Mouse (Mus musculus) frontal cortex, adult 2 months (tissue): Measurements from ENCODE around the gene Golm1. TPM values are rescaled to one million over a fixed set of nuclear protein-coding genes. Genes with fewer than 3 reads are reported as not detected.

ENCODE experiments used
- DNase-seq, 2 experiments: peaks; one replicate each; pipeline ENCODE4 v3.0.0; 2022; ENCODE audit warnings: low spot score in 1 of 2; ENCODE audit errors: extremely low spot score in 1 of 2
- polyA plus RNA-seq: library from polyadenylated mRNA; depleted of rRNA; stranded (reverse); fragments of >200 nt; gene quantifications from 2 replicates; pipeline ENCODE4 v1.2.3, GENCODE M21; 2012

Gene Golm1
- polyA plus RNA-seq, 1 experiment: 14.9 TPM

DNA sequence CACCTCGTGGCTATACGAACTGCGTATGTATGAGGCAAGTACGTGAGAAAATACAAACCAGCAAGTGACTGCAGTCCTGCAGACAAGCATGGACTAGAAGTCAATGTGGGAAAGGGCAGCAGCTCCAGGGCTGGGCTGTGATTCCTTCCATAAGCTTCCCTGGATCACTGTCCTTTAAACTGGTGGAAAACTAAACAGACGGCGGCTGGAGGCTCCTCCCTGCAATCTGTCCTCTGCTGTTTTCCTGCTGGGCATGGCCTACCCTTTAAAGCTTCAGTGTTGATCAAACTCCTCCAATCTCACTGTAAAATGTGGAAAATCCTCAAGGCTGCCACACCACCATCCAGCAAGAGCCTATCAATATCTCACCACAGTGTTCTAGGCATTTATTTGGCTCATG is 27.0 kb downstream of the Golm1 start:
- DNase-seq: no peak

DNA sequence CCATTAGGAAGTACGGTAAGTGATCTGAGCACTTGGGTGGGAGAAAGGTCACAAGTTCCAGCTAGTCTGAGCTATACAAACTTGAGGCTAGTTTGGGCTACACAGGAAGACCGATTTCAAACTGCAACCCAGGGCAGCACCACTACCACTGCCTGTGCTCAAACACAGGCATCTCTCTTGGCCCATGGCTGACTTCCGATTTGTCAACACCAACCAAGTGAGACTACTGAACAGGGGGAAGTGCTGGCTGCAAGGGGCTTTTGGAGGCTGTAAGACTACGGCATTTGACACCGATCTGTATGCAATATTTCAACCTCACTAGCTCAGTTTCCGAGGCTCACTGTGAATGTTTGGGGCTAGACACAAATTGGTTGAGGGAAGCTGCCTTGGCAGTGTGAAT is 28.1 kb downstream of the Golm1 start:
- no peak for DNase-seq

DNA sequence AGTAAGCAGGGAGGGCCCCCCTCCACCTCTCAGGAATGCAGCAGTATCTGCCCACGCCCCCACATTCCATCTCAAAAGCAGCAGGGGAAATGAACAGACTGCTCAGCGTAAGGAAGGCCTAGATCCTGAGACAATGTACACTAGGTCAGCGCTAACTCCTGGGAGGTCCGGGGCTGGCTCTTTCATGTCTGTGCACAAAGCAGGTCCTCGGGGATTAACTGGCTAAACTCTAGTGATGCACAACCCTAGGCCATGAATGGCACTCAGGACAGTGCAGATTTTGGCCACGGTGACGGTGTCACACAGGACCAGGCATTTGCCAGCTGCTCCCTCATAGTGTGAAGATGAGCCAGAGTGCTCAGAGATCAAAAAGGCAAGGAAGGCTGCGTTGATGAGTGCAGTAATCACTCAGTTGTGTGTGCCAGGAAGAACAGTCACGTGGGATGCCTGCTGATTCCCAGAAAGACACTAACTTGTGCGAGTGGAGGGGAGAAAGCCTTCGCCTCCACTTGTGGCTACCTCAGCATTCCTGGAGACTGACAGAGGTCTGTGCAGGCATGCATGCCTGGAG is 28.9 kb downstream of the Golm1 start:
- DNase-seq: peak in 1 of 2 experiments; percentile 45

DNA sequence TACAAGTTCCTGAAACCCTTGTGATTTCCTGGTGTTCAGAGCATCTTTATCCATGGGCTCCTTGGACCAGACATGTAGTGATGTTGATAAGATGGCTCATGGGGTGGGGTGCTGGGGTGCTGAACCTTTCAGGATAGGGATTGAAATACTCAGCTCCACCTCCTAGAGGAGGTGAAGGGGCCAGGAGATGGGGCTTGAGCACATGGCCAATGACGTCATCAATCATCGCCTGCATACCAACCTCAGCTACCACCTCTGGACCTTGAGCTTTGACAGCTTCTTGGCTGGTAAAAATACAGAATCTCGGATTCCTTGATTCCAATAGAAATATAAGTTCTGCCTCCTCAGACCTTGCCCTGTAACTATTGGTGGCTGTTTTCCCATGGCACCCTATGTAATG is 30.1 kb downstream of the Golm1 start:
- no peak for DNase-seq

DNA sequence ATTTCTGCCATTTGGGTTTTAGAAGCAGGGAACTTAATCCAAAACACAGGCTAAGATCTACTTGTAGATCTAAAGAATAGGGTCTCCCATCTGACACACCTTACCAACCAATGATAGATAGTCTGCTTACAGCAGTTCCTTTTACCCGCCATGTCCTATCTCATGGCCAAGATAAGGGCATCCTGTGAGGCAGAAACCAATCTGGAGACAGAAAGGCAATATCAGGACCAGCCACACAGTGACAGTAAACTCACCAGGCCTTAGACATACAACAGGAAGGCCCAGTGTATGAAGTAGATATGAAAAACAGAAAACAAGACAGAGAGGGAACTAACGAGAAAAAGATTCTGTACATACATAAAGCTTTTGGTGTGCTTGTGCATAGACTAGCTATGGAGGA is 32.8 kb downstream of the Golm1 start:
- no peak for DNase-seq

DNA sequence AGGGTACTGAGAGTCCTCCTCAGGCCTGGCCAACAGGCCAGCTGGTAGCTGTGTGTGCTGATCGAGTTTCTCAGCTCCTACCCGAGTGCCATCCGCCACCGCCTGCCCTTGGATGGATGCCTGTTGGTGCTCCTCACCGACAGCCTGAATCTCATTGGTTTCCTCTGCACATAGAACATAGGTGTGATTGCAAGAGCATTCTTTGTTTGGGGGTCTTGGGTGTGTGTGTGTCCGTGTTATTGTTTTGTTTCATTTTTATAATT is 35.5 kb downstream of the Golm1 start:
- DNase-seq: no peak

DNA sequence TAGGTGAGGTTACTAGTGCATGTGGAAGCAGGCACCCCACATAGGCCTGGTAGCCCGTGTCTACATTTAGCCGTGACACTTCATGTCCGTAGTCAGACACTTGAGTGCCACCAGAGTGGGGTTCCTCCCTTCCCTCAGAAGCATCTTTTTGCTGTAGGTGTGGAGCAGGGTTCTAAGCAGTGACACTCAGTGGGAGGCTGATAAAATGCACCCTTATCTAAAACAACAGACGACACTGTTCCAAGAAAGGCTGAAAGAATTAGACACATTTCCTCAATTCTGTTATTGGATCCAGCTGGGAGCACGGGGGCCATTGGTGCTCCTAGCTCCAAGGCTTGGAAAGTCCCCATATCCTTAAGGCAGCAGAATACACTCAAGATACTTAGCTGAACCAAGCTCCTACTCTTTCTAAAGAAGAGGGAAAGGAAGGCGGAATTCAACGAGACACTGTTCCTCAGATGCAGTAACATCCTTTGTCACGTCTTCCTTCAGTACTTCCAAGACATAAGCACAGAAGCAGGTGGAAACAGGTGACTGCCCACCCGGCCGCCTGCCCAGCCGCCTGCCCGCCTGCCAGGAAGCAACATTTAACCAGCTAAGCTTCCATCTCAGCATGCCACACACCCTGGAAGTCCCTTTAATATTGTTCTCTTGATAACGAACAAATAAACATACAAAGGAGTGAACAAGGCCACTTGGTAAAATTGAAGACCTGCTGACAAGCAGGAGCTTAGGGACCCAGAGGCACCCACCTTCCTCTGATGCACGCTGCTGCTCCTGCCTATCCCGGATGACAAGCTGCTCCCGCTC is 36.0 kb downstream of the Golm1 start:
- DNase-seq: no peak

DNA sequence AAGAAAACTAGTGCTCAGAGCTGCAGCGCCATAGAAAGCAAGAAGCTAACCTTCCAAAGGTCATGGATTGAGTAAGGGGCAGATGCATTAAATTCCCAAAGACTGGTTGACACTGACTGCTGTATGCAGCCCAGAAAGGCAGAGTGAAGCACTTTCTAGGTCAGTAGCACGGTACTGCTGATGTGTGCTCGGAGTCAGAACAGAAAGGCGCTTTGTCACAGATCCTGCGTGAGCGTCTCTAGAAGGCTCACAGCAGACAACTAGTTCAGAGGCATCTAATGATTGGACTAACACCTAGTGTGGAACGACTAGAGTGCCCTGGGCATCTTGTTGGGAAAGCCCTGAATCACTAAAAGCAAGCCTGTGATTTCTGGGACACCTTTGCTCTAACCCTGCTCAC is 37.8 kb downstream of the Golm1 start:
- no peak for DNase-seq

DNA sequence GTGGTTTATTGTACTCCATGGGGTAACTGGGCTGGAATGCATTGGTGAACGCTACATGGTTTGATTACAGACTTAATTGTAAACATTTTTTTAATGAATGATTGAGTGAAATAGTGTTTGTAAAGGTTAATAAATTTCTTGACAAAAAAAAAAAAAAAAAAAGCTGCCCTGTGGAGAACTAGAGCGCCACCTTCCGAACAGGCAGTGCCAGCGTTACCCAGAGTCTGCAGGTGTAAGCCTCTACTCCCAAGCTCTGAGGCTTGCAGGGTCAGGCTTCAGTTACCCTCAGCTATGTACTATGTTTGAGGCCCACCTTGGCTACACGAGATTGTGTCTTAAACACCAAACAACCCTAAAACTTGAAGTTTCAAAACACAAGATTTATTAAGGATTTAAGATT is 41.0 kb downstream of the Golm1 start:
- no peak for DNase-seq

DNA sequence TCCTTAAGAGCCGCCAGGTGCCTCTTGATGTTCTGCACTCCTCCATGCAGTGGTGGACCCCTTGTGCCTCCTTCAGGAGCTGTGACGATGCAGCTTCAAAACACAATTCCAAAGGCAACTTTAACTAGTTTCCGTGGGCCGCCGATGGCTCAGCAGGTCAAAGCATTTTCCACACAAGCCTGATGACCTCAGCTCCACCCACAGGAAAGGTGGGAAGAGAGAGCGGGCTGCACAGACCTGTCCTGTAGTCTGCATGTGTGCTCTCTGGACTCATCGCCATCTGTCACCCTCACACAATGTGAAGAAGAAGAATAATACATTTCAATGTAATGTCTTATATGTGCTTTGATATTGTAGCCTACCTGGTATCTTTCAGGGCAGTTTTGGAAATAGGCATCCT is 48.9 kb downstream of the Golm1 start:
- no peak for DNase-seq

DNA sequence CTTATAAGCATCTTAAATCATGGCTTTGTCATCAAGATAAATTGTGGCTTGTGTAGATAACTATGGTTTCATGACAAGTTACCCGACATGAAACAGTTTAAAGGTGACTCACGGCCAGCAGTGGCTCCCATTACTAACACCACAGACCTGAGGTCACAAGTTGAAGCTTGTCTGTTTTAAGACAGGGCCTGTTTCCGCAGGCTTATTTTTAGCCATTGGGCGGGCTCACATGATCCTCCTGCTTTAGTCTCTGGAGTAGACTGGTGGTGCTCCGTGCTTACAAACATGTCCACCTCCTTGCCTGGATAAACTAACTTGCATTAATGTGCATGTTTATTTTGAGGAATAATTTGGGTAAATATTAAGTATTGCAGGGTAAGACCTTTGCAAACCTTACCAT is 50.7 kb downstream of the Golm1 start:
- DNase-seq: no peak

DNA sequence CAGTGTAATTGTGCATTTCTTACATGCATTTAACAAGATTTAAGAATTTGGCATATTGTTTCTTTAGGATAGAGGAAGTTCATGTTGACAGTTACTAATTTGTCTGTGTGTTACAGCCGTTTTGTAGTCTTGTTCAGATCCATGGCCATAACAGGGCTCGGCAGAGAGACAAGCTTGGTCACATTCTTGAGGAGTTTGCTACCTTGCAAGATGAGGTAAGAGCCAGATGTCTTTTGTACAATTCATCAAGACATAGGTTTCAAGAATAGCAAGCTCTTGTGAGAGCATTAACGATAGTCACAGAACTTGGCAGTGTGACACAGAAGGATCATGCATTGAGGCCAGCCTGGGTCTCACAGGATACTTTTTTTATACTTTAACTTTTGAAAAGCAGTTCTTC is 51.2 kb downstream of the Golm1 start:
- no peak for DNase-seq

DNA sequence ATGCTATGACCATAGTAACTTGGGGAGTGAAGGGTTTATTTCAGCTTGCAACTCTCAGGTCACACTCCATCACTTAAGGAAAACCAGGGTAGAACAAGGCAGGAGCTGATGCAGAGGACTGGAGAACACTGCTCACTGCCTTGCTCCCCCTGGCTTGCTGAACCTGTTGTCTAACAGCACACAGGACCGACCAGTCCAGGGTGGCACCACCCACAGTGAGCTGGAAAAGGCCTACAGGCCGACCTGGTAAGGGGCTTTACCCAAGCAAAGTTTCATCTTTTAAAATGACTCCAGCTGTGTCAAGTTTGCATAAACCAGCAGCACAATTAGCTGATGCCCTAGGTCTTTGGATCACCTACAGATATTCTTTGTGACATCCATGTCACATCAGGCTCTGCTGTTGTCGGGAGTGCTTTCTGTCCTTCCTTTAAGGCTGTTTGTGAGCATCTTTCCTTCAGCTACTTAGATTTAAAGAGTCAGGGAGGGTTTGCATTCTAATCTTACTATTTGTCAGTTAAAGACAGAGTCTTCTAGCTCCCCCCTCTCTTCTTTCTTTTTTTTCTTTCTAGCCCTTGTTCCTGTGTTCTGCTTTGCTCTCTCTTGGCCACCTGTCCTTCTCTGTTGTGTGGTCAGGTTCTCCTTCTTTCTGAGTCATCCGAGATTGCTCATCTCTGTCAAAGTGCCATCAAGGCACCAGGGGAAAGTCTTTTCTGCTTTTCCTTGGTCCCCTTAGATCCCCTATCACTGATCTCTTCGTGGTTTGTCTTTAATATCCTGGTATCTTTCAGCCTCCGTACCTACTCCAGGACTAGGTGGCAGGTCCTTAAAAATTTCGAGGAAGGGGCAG is 53.7 kb downstream of the Golm1 start:
- DNase-seq: no peak

DNA sequence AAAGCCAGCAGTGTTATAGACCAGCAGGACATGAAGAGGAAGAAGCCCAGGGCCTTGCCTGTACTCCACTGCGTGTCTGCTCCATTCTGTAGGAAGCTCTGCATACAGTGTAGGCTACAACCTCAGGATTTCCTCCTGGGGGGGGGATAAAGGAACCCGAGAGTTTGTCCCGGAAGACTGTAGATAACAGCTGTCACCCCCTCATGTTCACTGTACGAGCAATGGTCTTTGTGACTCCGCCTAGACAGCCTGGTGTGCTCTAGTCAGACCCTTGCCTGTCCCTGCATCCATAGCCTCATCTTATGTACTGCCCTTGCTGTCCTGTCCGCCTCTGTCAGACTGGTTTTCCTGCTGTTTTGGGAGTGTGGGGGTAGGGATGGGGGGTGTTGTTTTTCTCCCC is 57.1 kb downstream of the Golm1 start:
- no peak for DNase-seq

DNA sequence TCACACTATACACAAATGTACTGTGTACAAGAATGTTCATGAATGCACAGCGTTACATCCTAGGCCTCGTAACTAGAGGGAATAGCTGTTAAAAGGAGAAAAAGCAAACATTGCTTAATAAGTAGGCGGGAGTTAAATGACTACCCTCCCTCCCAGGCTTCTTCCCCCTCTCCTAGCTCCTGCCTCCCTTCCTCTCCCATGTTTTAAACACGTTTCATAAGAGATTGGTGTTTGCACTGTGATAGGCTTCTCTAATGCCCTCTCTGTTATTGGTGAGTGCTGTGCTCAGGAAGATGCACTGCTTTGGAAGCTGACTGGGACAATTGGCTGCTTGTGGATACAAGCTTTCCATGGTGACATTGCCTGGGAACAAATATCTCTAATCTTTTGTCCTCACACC is 60.1 kb downstream of the Golm1 start:
- no peak for DNase-seq

DNA sequence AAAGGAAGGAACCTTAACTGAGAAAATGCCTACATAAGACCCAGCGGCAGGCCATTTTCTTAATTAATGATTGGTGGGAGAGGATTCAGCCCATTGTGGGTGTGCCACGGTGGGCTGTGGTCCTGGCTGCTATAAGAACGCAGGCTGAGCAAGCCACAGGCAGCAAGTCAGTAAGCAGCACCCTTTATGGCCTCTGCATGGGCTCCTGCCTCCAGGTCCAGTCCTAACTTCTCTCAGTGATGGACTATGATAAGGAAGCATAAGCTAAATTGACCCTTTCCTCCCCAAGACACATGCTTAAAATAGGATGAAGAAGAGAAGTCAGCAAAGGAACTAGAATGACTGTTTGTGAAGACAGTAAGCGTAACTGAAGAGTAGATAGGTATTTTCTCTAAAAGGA is 60.5 kb downstream of the Golm1 start:
- DNase-seq: no peak

DNA sequence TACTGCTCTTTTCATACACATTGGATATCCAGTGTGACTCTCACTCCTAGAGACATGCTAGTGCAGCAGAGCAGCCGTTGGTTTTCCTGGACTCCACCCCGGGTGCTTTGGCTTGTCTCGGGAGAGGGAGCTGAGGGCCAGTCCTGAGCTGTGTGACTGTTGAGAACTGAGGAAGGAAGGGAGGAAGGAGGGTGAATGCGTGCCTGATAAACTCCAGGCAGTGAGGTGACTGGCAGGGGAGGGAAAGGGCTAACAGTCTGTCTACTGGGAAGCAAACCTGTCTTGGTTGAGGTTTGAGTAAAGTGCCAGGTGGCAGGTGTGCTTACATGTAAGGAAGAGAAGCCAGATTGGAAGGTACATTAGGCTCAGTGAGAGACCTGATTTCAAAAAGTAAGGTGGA is 61.7 kb downstream of the Golm1 start:
- no peak for DNase-seq

DNA sequence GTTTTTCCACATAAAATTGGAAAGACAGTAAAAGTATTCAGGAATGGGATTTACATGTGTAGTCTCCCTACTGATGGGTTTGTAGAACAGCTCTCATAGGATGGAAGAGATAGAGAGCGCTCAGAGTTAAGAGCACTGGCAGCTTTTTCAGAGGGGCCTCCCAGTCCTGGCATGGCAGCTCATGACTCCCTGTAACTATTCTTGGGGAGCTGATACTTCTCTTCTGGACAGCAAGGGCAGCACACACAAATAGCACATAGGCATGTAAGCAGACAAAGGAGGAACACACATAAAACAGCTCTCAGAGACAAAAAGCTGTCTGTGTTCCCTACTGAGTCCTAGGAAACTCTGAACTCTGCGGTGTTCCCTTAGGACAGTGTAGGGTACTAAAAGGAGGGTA is 65.2 kb downstream of the Golm1 start:
- DNase-seq: no peak

DNA sequence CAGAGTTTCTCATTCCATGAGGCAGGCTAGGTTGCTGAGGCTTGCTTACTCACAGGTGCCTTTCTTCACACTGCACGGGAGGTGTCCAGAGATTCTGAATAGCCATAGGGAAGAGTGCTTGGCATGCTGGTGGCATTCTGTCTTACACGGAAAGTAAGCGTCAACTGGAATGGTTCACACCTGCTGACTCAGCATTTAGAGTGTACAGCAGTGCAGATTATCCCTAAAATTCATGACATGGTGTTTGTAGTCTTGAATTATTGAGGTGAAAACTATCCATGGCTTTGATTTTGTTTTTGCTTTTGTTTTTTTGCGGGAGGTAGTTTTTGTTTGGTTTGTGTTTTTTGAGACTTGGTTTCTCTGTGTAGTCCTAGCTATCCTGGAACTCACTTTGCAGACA is 65.7 kb downstream of the Golm1 start:
- no peak for DNase-seq

DNA sequence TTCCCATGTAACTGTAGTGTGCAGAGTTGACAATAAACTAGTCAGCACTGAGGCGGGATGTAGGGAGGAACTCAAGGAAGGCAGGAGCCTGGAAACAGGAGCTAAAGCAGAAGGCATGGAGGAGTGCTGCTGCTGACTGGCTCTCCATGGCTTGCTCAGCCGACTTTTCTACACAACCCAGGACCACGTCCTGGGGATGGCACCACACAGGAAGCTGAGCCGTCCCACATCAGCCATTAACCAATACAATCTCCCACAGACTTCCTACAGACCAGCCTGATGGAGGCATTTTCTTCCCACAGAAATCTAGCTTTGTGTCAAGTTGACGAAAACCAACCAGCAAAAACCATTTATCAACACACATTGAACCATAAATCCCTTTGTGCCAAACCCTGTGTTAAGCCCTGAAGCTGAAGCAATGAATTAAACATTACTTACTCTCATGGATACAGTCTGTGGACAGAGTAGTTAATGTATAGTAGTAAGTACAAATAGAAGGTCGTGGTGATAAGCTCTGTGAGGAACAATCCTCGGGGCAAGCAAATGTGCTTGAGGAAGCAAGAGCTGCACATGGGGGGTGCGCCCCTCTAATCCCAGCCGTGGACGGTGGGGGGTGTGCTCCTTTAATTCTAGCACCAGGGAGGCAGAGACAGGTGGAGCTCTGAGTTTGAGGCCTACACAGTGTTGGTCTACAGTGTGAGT is 70.2 kb downstream of the Golm1 start:
- DNase-seq: no peak

DNA sequence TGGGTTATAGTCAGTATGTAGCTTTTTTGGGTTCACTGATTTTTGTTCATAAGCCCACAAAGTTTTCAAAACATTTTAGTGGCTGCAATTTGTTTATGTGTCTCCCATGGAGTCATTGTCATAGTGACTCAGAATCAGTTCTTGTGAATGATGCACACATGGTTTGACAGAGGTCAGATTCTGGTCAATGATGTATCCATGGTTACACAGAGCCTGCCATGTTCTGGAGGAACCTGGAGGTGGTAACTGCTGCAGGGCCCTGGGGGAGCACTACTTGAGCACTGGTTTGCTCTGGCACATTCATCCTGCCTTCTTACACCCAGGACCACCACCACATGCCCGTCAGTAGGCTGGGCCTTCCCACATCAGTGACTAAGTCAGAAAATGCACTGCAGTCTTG is 71.1 kb downstream of the Golm1 start:
- no peak for DNase-seq
